Mouse (Mus musculus) CH12.LX (cell line): Measurements from ENCODE around the gene Slc35c2. TPM values are rescaled to one million over a fixed set of nuclear protein-coding genes. Genes with fewer than 3 reads are reported as not detected.

Experiments
- DNase-seq: peaks from one replicate; pipeline ENCODE4 v3.0.0-alpha.2; 2013; ENCODE audit errors: extremely low read depth
- H3K27ac ChIP-seq: 2 replicates; pipeline ENCODE4 v1.5.1; 2012; ENCODE audit warnings: low read depth, mild to moderate bottlenecking, control low read depth, moderate library complexity; ENCODE audit not compliant: insufficient read depth
- H3K27me3 ChIP-seq: replicated peaks from 2 replicates; pipeline ENCODE3; 2012; ENCODE audit warnings: inconsistent platforms
- H3K36me3 ChIP-seq, 2 experiments: replicated peaks in 1 of 2; 2 replicates each; pipeline versions ENCODE3 to v1.6.1; 2012; ENCODE audit warnings: inconsistent platforms in 1 of 2, low read length in 1 of 2, mild to moderate bottlenecking in 1 of 2, mixed read lengths in 1 of 2, moderate library complexity in 1 of 2; ENCODE audit not compliant: control insufficient read depth in 1 of 2, insufficient read depth in 1 of 2
- H3K4me1 ChIP-seq, 2 experiments: 2 replicates each; pipeline ENCODE4 v1.6.1; 2012; ENCODE audit warnings: inconsistent platforms in 1 of 2, moderate library complexity in 1 of 2; ENCODE audit not compliant: insufficient read depth in 2 of 2, control insufficient read depth in 1 of 2
- H3K4me2 ChIP-seq: 2 replicates; pipeline ENCODE4 v1.6.1; 2012; ENCODE audit warnings: low read depth, mild to moderate bottlenecking, control low read depth; ENCODE audit not compliant: poor library complexity, insufficient read depth, severe bottlenecking
- H3K4me3 ChIP-seq, 3 experiments: fragments of 150-350 bp in 1 of 3; sonication (generic) in 1 of 3; replicated peaks in 1 of 3; 2 replicates each; pipeline versions ENCODE3 to v1.5.1; 2011 to 2012; ENCODE audit warnings: low read depth in 2 of 3, low read length in 2 of 3, mild to moderate bottlenecking in 2 of 3, moderate library complexity in 2 of 3, control low read depth in 1 of 3, improper control_type of control experiment in 1 of 3, inconsistent platforms in 1 of 3, mixed read lengths in 1 of 3; ENCODE audit not compliant: poor library complexity in 1 of 3
- H3K79me2 ChIP-seq: replicated peaks from 2 replicates; pipeline ENCODE4 v1.6.1; 2012; ENCODE audit warnings: mild to moderate bottlenecking, moderate library complexity; ENCODE audit not compliant: control insufficient read depth, poor library complexity, insufficient read depth, severe bottlenecking; ENCODE audit errors: extremely low read depth
- H3K9ac ChIP-seq: 2 replicates; pipeline ENCODE4 v1.6.1; 2012; ENCODE audit warnings: low read depth, mild to moderate bottlenecking, control low read depth, moderate library complexity; ENCODE audit not compliant: insufficient read depth
- H3K9me3 ChIP-seq: replicated peaks from 2 replicates; pipeline ENCODE3; 2012; ENCODE audit warnings: low read length, inconsistent platforms, mixed read lengths
- E2F4 ChIP-seq: IDR thresholded peaks from 2 replicates; pipeline ENCODE4 v1.6.1; 2011; ENCODE audit warnings: low read depth, low read length, improper control_type of control experiment; ENCODE audit not compliant: insufficient replicate concordance
- ELF1 ChIP-seq: IDR thresholded peaks from 2 replicates; pipeline ENCODE4 v1.6.1; 2014; ENCODE audit warnings: low read depth, mild to moderate bottlenecking, inconsistent platforms, low read length, improper control_type of control experiment
- ETS1 ChIP-seq: conservative IDR thresholded peaks from 2 replicates; pipeline ENCODE4 v1.6.1; 2012; ENCODE audit warnings: low read depth, mild to moderate bottlenecking, inconsistent platforms, low read length, improper control_type of control experiment, moderate library complexity
- GABPA ChIP-seq: IDR thresholded peaks from 2 replicates; pipeline ENCODE4 v1.6.1; 2012; ENCODE audit warnings: low read depth, low read length, improper control_type of control experiment, inconsistent platforms; ENCODE audit not compliant: insufficient replicate concordance
- HCFC1 ChIP-seq: IDR thresholded peaks from 2 replicates; pipeline ENCODE4 v1.6.1; 2012; ENCODE audit warnings: low read depth, mild to moderate bottlenecking, inconsistent platforms, low read length, improper control_type of control experiment
- JUN ChIP-seq: IDR thresholded peaks from 2 replicates; pipeline ENCODE4 v1.6.1; 2011; ENCODE audit warnings: low read depth, mild to moderate bottlenecking, low read length, improper control_type of control experiment, moderate library complexity; ENCODE audit not compliant: insufficient read depth
- KAT2A ChIP-seq: IDR thresholded peaks from 2 replicates; pipeline ENCODE4 v1.6.1; 2012; ENCODE audit warnings: low read length, improper control_type of control experiment, inconsistent platforms; ENCODE audit not compliant: insufficient replicate concordance
- MAFK ChIP-seq: IDR thresholded peaks from 2 replicates; pipeline ENCODE4 v1.6.1; 2011; ENCODE audit warnings: low read length, improper control_type of control experiment; ENCODE audit not compliant: insufficient replicate concordance
- NELFE ChIP-seq: IDR thresholded peaks from 2 replicates; pipeline ENCODE4 v1.6.1; 2011; ENCODE audit warnings: low read depth, low read length, improper control_type of control experiment
- POLR2A ChIP-seq: IDR thresholded peaks from 2 replicates; pipeline ENCODE4 v1.6.1; 2011; ENCODE audit warnings: low read depth, mild to moderate bottlenecking, improper control_type of control experiment, low read length
- POLR2AphosphoS2 ChIP-seq: IDR thresholded peaks from 2 replicates; pipeline ENCODE4 v1.6.1; 2011; ENCODE audit warnings: low read depth, low read length, improper control_type of control experiment
- RCOR1 ChIP-seq: conservative IDR thresholded peaks from 2 replicates; pipeline ENCODE4 v1.6.1; 2012; ENCODE audit warnings: low read depth, mild to moderate bottlenecking, inconsistent platforms, low read length, improper control_type of control experiment
- SIN3A ChIP-seq: IDR thresholded peaks from 2 replicates; pipeline ENCODE4 v1.6.1; 2012; ENCODE audit warnings: low read length, improper control_type of control experiment, inconsistent platforms
- USF1 ChIP-seq: IDR thresholded peaks from 2 replicates; pipeline ENCODE4 v1.6.1; 2014; ENCODE audit warnings: low read depth, mild to moderate bottlenecking, inconsistent platforms, low read length, improper control_type of control experiment
- USF2 ChIP-seq: conservative IDR thresholded peaks from 2 replicates; pipeline ENCODE4 v1.6.1; 2011; ENCODE audit warnings: low read depth, low read length, improper control_type of control experiment
- ZMIZ1 ChIP-seq: IDR thresholded peaks from 2 replicates; pipeline ENCODE4 v1.6.1; 2012; ENCODE audit warnings: low read depth, mild to moderate bottlenecking, inconsistent platforms, low read length, improper control_type of control experiment
- ZNF384 ChIP-seq: IDR thresholded peaks from 2 replicates; pipeline ENCODE4 v1.6.1; 2012; ENCODE audit warnings: low read depth, low read length, improper control_type of control experiment, inconsistent platforms
- dilution Hi-C: fragments of 300-500 bp; cut with MboI; formaldehyde crosslinking; loops from 2 replicates; pipeline ENCODE4 v1.14.3; 2020; ENCODE audit warnings: low sequenced_read_pairs; ENCODE audit not compliant: extremely low pct_unique_long_range_greater_than_20kb, extremely low pct_ligation_motif_present
- in situ Hi-C: fragments of 300-500 bp; cut with MboI; formaldehyde crosslinking; loops from 3 replicates; pipeline ENCODE4 v1.14.3; 2019; ENCODE audit warnings: low sequenced_read_pairs, low pct_ligation_motif_present, low pct_unique_long_range_greater_than_20kb, mixed read lengths
- polyA plus RNA-seq: library from polyadenylated mRNA; unstranded; fragments of >175 nt; gene quantifications from 2 replicates; pipeline ENCODE4 v1.2.1, GENCODE M21; 2012; ENCODE audit warnings: low read depth; ENCODE audit not compliant: insufficient read length
- total RNA-seq, 2 experiments: library from RNA; depleted of rRNA; stranded (reverse); fragments of 300-350 nt in 1 of 2; fragments of >200 nt in 1 of 2; gene quantifications; 2 replicates each; pipeline ENCODE4 v1.2.3; 2012 to 2014

Slc35c2 gene
- total and polyA plus RNA-seq, 3 experiments = 45.5 to 57.8 (median 55.3) TPM

- H3K79me2 ChIP-seq = no peaks in the 10 kb centered on the region
- H3K27ac ChIP-seq = no peak overlapping the region
- H3K27me3 ChIP-seq = no peaks in the 10 kb centered on the region
- no peak for DNase-seq
- no peak overlapping the region for H3K9ac ChIP-seq
- peaks cover 3% of the 10 kb centered on the region for H3K9me3 ChIP-seq
- no peak for TF ChIP-seq HCFC1
- TF ChIP-seq ZMIZ1 = no peak
- no peak for TF ChIP-seq E2F4
- TF ChIP-seq ELF1 = no peak
- TF ChIP-seq USF2 = no peak
- TF ChIP-seq ETS1 = no peak
- TF ChIP-seq MAFK = no peak
- no peak for TF ChIP-seq NELFE
- no peak for TF ChIP-seq KAT2A
- no peak for TF ChIP-seq USF1
- no peak for TF ChIP-seq POLR2A
- TF ChIP-seq RCOR1 = no peak
- no peak for TF ChIP-seq POLR2AphosphoS2
- no peak for TF ChIP-seq GABPA
- no peak for TF ChIP-seq ZNF384
- no peak for TF ChIP-seq JUN
- peaks cover 0 to 14% of the 10 kb centered on the region in 2 experiments; a peak in 2 of 4 replicates for H3K4me1 ChIP-seq
- no peak overlapping the region for H3K4me3 ChIP-seq
- H3K36me3 ChIP-seq = peaks cover 33 to 81% of the 10 kb centered on the region in 2 experiments
- dilution Hi-C loops = no loop called here
- in situ Hi-C loops = no loop called here
- H3K4me2 ChIP-seq = no peak overlapping the region
These were observed 17.1 kb upstream of the Slc35c2 start for GRCm38 (mm10) chr2:165304819-165305218.

- Histone ChIP-seq H3K4me1 (peaks cover 0 to 1% of the 10 kb centered on the region in 2 experiments; a peak in 1 of 4 replicates), H3K36me3 (peaks cover 35 to 82% of the 10 kb centered on the region in 2 experiments)
These were observed 15.8 kb upstream of the Slc35c2 start for GRCm38 (mm10) chr2:165303354-165304012.

More at GRCm38 (mm10) chr2:165303354-165304012, 15.8 kb upstream of the Slc35c2 start:
- Histone ChIP-seq H3K4me3 (peak overlapping the region in 1 of 3 experiments; percentile 16), H3K27me3 (no peaks in the 10 kb centered on the region), H3K9ac (no peak overlapping the region), H3K27ac (no peak overlapping the region), H3K9me3 (peaks cover 3% of the 10 kb centered on the region), H3K4me2 (no peak overlapping the region), H3K79me2 (no peaks in the 10 kb centered on the region)
- in situ Hi-C loops = no loop called here
- DNase-seq = no peak
- dilution Hi-C loops = no loop called here
- TF ChIP-seq HCFC1 (peak; percentile 25; the same call in 1 of the 2 replicates), SIN3A (no peak)
